Comparison of ENCODE assay signal across 25 mouse cellular contexts in genomic region chr7:80548513-80549260, GRCm38 (mm10).
"Had no signal": no experiment of that assay in that cellular context is flagged by ENCODE, and none has a peak within 500 bp of the region (broad histone marks: within the 10 kb centered on the region; RNA-seq: fewer than 3 reads in every experiment).

No protein-coding gene starts in this region.

- H3K9ac ChIP-seq: heart, embryonic 13.5 days; heart, embryonic 15.5 days; hindbrain, embryonic 12.5 days; hindbrain, embryonic 14.5 days; intestine, embryonic 15.5 days; limb, embryonic 13.5 days; limb, embryonic 15.5 days had no signal

- H3K4me3 ChIP-seq: heart, adult 2 months; heart, embryonic 13.5 days; heart, embryonic 15.5 days; hindbrain, embryonic 12.5 days; intestine, embryonic 15.5 days; layer of hippocampus, adult 2 months; left cerebral cortex, adult 2 months; limb, embryonic 13.5 days; limb, embryonic 15.5 days had no signal

- H3K9me3 ChIP-seq: heart, embryonic 13.5 days; heart, embryonic 15.5 days; hindbrain, embryonic 12.5 days; intestine, embryonic 15.5 days; limb, embryonic 13.5 days; limb, embryonic 15.5 days had no signal

- ATAC-seq: hindbrain, embryonic 16.5 days; inflammation-experienced regulatory T-cells, adult 6 months; intestine, embryonic 15.5 days; intestine, postnatal 0 days had no signal

- H3K27ac ChIP-seq: heart, adult 2 months; heart, embryonic 13.5 days; heart, embryonic 15.5 days; hindbrain, embryonic 12.5 days; hindbrain, embryonic 14.5 days; intestine, embryonic 15.5 days; layer of hippocampus, adult 2 months; left cerebral cortex, adult 2 months; limb, embryonic 13.5 days; limb, embryonic 15.5 days had no signal

- DNase-seq: gastrocnemius, postnatal 14 days; gastrocnemius, postnatal 36 days; heart, adult 11 months; heart, adult 2 months; heart, postnatal 14 days; heart, postnatal 36 days; kidney, adult 18-20 months; kidney, adult 8-10 months; kidney, postnatal 10 days; kidney, postnatal 25 days; kidney, postnatal 4 days; left cerebral cortex, postnatal 4 days had no signal

- H3K4me1 ChIP-seq: heart, embryonic 13.5 days; heart, embryonic 15.5 days; hindbrain, embryonic 12.5 days; intestine, embryonic 15.5 days; limb, embryonic 15.5 days had no signal

- H3K27me3 ChIP-seq: heart, embryonic 13.5 days; heart, embryonic 15.5 days; hindbrain, embryonic 12.5 days; intestine, embryonic 15.5 days; limb, embryonic 13.5 days; limb, embryonic 15.5 days had no signal

- H3K36me3 ChIP-seq: heart, embryonic 13.5 days; heart, embryonic 15.5 days; hindbrain, embryonic 12.5 days; intestine, embryonic 15.5 days; limb, embryonic 13.5 days; limb, embryonic 15.5 days had no signal

- H3K4me2 ChIP-seq: heart, embryonic 11.5 days; heart, embryonic 13.5 days; heart, embryonic 15.5 days; hindbrain, embryonic 12.5 days; hindbrain, embryonic 14.5 days; intestine, embryonic 15.5 days; limb, embryonic 13.5 days; limb, embryonic 15.5 days had no signal
